Mouse (Mus musculus): Measurements from ENCODE around the gene Sf3a3.

The Sf3a3 gene

DNA sequence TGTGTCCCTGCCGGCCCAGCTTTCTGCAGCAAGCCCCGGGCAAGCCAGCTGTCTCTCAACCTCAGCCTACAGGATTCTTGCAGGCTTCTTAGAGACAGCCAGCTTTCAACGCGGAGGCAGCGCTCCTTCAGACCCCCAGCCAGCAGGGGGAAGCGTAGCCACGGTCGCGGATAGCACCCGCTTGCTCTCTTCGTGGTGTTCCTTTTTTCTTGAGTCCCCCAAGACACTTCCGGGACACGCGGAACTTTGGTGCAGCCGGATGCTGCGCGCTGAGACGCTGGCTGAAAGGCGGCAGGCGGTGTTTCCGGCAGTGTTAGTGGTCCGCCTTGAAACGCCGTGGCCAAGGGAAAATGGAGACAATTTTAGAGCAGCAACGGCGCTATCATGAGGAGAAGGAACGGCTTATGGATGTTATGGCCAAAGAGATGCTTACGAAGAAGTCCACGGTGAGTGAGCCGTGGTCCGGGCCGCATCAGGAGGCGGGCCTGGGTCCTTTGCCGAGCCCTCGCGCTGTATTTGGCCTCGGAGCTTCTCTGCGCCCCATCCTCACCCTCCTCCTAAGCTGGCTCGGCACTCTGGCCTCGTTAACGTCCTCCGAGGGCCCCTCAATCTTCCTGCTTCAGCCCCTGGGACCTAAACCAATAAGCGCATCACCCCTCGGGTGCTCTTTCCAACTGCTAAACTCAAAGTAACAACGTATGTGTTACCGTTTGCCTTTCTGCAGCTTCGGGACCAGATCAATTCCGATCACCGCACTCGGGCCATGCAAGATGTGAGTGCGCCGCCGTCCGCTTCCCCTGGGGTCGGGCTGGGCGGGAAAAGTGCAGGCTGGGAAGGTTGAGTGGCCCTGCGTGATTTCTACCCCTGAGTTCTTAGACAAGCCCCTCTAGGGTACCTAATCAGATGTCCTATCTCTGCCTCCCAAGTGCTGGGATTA, at the start of gene Sf3a3:
Gene Sf3a3 (plus strand): TSS at position 232 of the 937 bp plus-strand sequence.
- in situ Hi-C loops (cut with MboI, MseI): loop anchor here (5.0 kb wide), 1 partner anchor 347 kb away; no protein-coding TSS in a partner anchor

DNA sequence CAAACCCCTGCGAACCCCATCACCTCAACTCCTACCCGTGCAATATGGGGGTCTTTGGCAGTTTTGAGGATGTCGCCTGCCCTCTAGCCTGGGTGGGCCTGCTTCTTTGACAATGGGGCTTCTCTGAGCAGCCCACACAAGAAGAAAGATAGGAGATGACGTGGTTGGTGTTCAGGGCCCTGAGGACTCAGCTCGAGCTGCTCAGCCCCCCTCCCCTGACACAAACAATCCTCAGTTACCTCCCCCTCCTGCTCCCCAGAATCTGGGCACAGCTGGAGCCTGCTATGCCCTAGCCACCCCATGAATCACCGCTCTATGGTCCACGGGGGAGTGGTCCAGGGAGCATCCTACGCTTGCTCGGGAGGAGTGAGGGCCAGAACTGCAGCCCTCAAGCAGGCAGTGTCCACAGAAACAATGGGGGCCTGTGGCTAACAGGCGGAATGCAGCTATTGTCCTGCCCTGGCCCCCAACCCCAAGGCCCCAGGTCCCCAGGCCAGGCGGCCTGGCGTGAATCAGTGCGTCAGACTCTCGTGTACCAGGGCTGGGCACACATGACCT, 47.0 kb upstream of the Sf3a3 start:
- in situ Hi-C loops (cut with MboI, MseI): loop anchor here (25.0 kb wide), 1 partner anchor 430 kb away; no protein-coding TSS in a partner anchor

DNA sequence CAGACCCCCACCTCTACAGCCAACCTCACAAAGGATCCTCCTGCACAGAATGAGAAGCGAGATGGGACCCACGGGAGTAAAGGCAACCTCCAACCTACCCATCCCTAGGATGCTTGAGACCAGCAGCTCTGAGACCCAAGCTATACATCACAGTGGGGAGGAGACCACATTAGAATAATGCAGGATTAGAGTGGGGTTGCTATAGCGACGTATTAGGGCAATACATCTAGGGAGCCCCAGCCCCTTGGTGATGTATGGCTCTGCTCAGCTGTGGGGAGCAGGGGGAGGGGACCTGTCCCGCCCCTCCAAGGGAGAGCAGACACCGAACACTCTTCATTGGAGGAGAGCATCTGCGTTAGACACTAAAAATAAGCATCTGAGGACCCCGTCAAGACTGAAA, 46.5 kb upstream of the Sf3a3 start:
- in situ Hi-C loops (cut with MboI, MseI): loop anchor here (25.0 kb wide), 1 partner anchor 431 kb away; no protein-coding TSS in a partner anchor

DNA sequence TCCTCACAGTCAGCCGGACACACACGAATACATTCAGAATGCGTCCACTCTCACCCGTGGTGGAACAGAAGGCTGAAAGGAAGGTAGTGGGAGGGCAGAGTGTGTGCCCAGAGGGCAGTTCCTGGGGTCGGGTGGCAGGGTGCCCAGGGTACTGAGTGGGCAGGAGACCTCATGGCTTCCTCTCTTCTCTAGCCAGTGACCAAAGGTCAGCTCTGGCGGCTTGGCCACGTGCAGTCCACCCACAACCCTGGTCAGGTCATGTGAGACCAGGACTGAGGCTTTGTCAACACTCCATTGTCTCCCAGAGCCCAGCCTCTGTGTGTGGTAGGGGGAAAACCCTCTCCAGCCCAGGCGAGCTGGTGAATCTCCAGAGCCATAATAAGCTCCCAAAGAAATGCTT, 44.3 kb upstream of the Sf3a3 start:
- in situ Hi-C loops (cut with MboI, MseI): loop anchor here (10.0 to 25.0 kb wide), 2 partner anchors 433 to 525 kb away; no protein-coding TSS in a partner anchor

DNA sequence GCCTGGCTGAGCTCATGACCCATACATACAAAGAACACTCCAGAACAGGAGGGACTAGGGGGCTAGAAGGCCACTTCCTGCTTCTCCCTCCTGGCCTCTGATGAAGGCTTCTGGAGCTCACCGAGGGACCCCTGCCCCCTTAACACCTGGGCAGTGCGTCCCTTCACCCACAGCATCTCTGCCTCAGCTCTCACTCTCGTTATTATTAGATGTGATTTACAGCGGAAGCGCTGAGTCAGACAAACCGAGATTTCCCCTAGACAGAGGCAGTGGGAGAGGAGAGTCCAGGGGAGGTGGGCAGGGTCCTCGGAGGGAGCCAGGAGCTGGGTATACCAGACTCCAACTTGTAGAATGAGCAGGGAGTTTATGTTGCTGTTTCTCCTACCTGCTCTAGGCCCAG, 43.0 kb upstream of the Sf3a3 start:
- in situ Hi-C loops (cut with MboI, MseI): loop anchor here (10.0 to 25.0 kb wide), 2 partner anchors 434 to 527 kb away; no protein-coding TSS in a partner anchor

DNA sequence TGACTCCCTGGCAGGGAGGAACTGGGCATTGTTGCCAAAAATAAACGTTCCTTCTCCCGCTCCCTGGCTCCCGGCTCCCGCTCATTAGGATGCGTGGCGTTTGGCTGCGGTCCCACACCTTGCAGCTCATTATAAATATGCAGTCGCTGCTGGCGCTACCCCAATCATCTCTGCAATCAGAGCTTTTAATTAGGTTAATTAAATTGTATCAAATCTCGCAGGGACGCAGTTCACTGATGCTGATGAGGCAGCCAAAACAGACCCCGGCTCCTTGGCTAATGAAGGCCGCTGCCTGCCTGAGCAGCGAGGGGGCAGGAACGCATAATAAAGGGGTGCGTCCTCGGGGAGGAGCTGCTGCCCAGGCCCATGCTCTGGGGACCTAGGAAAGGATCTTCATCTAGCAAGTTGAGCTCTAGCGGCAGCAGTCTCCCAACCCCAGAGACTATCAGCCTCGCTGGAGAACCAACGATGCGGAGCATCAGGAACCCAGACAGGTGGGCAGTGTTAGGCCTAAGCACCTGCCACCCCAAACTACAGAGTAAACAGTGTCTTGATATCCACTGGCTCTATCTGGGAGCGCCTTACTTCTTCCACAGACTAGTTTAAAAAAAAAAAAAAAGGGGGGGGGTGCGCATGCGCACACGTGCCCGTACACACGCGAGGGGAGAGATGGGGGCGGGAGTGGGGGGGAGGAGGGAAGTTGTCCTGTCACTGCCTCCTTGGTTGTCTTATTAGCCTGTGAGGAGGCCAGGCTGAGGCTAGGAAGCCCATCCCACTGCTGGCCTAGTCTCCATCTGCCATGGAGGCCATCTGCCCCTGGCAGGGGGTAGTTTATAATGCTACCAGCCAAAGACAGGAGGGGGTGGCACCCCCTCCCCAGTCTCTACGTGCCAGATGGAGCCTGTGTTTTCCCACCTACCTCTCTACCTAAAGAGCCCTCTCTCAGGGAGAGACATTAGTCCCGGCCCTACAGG, 41.9 kb upstream of the Sf3a3 start:
- in situ Hi-C loops (cut with MboI, MseI): loop anchor here (10.0 to 25.0 kb wide), 2 partner anchors 435 to 528 kb away; no protein-coding TSS in a partner anchor

DNA sequence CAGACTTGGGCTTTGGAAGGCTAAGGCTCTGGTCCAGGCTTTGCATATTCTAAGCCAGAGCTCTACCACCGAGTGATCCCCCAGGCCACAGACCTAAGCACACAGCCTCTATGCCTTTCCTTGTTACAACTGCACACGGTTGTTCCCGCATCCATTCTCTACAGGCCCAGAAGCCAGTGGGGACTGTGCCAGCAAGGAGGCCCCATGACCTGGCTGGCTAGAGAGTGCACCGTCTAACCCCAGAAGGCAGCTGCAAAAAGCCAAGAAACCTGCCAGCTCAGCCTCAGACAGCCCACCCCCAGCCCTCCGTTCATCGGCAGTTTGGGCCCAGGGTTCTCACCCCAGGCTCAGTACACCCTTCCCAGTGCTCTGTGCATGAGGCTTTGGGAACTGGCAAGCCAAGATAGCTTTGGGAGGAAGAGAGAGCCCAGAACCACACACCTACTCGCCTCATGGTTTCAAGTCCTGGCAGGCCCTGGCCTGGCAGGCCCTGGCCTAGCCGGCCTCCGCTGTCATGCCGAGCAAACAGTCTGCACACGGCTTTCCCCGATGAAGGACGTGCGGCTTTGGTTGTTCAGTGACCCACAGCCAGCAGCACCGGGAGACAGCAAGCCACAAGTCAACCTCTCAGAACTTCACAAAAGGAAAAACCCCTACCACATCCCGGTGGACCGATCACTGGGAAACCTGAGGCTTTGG, 40.1 kb upstream of the Sf3a3 start:
- in situ Hi-C loops (cut with MboI, MseI): loop anchor here (10.0 to 25.0 kb wide), 2 partner anchors 437 to 530 kb away; no protein-coding TSS in a partner anchor

DNA sequence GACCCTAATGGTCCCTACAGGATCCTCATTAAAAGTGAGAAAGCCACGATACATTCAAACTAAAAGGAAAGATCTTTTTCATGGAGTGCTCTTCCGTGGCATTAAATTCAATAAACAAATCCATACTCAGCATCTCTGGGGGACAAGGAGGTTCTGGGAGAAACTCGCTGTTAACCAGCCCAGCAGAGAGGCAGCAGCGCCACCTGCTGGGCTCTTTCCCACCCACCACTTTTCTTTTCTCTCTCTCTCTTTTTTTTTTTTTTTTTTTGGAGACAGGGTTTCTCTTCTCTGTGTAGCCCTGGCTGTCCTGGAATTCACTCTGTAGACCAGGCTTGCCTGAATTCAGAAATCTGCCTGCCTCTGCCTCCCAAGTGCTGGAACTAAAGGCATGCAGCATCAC, 39.5 kb upstream of the Sf3a3 start:
- in situ Hi-C loops (cut with MboI, MseI): loop anchor here (10.0 kb wide), 1 partner anchor 530 kb away; no protein-coding TSS in a partner anchor

DNA sequence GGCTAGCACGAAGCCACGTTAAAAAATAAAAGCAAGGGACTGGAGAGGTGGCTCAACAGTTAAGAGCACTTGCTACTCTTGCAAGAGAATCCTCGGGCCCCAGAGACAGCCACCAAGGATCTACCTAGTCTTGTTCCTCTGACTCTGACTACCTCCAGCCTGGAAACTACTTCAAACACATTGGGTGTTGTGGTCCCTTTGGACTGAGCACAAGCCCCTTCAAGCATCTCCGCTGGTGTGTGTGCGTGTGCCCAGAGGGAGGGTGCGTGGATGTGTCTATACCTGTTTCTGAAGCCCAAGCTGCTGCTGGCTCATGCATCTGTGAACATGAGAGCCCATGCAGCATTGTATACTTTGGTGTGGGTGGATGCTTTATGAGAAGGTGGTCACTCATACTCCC, 38.6 kb upstream of the Sf3a3 start:
- in situ Hi-C loops (cut with MboI, MseI): loop anchor here (10.0 kb wide), 1 partner anchor 531 kb away; no protein-coding TSS in a partner anchor

DNA sequence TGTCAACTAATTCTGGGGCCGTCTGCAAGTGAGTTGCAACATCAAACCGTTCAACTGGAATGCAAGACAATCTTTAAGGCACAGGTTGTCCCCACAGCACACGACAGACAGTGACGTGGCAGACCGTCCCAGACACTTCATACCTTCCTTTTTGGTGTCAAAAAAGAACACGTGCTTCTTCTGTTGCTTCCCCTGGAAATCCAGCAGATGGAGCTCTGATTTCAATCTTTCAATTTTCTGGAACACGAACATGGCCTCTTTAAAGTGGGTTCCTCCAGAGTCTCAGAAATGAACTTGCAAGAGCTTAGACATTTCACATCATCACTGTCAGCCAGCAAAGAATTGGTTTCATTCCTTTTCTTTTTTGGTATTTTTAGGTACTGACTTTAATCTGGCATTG, 32.3 kb upstream of the Sf3a3 start:
- in situ Hi-C loops (cut with MboI, MseI): no loop called here

DNA sequence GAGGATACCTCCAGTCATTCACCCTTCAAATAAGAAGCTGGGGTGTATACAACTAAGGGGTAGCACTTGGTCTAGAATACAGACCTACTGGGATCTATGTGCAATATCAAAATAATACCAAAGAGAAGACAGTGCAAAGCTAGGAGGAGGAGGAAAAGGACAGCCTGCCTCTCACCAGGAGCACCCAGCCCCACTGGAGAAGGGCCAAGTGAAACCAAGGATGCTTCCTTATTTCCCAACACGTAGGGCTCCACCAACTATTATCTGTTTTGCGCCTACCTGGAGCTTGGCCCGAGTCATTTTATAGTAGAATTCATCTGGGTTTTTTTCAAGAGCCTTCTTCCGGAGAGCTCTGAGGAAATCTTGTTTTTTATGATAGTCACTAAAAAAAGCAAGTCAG, 31.1 kb upstream of the Sf3a3 start:
- in situ Hi-C loops (cut with MboI, MseI): no loop called here

DNA sequence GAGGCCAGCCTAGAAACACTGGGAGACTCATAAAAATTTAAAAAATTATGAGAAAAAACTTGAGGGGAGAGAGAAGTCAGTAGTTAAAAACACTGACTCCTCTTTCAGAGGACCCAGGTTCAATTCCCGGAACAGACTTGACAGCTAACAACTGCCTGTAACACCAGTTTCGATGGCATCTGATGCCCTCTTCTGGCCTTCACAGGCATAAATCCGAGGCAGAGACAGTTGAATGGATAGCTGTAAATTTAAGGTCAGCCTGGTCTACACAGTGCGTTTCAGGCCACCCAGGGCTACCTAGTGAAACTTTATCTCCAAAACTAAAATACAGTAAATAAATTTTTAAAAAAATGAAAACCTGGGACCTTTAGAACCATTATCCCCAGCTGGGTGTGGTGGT, 29.6 kb upstream of the Sf3a3 start:
- in situ Hi-C loops (cut with MboI, MseI): no loop called here

DNA sequence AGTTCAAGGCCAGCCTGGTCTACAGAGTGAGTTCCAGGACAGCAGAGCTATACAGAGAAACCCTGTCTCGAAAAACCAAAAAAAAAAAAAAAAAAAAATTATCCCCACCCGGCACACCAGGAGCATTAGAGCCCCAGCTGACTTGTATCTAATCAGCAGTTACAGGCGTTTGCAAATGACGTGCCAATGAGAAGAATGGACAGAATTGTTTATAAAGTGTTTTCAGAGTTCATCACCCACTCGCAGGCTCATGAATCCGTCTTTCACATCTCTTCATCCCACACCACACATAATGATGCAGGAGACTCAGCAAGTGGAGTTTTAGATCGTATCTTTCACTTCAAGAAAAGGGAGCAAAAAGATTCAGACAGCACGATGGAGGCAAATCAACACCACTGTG, 29.1 kb upstream of the Sf3a3 start:
- in situ Hi-C loops (cut with MboI, MseI): no loop called here

DNA sequence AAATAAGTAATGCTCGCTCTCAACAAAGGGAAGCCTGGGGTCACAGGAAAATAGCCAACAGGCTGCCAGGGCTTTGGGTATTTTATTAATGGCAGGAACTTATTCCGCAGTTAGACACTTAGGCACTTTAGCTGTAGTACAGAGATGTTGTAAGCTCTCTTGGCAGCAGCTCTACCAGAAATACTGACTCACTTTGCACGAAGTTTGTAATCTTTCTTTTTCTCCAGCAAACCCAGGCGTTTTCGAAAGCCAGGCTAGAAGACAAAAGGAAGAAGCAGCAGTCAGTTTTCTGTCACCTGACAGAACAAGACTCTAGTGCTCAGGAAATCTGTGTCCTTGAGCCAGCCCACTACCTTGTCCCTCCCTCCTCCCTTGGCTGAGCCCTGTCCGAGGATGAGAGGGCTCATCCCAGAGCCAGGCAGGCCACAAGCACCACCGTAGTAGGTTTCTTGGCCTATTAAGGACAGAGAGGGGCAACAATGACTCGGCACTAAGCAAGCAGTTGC, 28.6 kb upstream of the Sf3a3 start:
- in situ Hi-C loops (cut with MboI, MseI): no loop called here

DNA sequence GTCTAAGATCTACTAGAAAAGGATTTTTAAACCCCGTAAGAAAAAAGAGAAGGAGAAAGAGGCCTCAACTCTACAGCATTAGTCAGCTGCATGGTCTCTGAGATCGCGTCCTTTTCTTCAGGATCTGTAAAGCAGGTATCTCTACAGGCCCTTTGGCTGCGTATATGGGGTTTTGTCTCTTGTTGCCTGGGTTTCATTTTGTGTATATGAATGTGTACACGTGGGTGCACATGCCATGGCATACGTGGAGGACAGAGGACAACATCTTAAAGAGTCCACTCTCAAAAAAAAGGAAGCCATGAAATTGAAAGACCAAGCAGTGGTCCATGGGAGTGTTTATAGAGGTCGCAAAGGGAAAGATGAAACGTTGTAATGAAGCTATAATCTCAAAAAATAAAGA, 23.1 kb upstream of the Sf3a3 start:
- in situ Hi-C loops (cut with MboI, MseI): no loop called here

DNA sequence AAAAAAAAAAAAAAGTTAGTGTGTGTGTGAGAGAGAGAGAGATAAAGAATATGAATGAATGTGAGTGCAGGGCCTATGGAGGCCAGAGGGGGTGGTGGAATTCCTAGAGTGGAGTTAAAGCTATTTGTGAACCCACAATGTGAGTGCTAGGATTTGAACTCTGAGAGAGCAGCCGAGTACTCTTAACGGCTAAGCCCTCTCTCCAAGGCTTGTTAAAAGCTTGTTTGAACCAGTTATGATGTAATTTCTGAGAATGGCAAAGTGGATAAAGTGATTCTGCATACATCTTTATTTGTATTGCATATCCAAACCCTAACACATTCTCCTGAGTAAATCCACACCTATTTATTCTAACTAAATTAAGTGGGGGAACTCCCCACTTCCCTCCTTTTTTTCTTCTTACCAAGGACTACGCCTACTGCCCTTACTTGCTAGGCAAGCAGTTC, 22.1 kb upstream of the Sf3a3 start:
- in situ Hi-C loops (cut with MboI, MseI): no loop called here

DNA sequence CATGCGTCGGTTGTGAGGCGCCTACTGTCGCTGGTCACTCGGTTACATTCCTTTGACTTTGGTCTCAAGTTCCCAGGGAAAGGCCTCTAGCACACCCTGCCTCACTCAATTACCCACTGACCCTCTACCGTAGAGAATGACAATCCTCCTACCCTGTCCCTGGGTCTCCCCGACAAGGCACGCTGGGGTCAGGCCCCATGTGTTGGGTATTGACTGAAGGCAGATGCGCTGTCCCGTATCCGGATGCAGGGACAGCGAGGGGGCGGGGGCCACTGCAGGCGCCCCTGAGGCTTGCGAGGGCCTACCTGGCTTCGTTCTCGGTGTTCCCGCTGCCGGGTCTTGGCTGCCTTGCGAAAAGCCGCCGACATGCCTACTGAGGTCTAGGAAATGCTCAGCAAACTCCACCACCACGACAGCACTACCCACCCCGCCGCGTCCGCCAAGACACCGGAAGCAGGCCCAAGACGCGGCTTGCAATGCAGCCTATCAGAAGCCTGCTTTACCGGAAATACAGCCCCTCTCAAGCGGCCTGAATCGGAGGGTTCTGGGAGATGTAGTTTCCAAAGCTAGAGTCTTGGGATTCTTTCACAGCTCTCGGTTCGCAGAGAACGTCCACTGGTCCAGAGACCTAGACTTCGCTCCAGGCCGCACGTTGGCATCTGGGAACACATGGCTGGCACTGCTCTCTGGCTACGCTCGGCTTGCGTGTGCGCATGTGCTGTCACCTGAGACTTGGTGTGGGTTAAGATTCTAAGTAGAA, 21.3 kb upstream of the Sf3a3 start, which contains the start of gene Utp11:
Gene Utp11 (minus strand): TSS at position 466 of the 760 bp plus-strand sequence.
- in situ Hi-C loops (cut with MboI, MseI): no loop called here

DNA sequence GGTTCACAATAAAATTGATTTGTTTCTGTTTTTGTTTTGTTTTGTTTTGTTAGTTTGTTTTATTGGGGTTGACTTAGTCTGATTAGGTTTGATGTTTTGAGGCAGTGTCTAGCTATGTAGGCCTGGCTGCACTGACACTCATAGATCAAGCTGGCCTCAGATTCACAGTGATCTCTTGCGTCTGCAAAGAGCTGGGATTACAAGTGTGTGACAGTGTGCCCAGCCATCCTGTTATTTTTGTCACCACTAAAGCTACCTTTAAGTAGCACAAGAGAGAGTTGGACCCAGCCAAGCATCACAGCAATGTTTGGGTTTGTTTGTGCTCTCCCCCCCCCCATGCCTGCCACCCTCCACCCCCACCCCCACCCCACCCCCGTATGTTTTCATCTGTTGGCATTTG, 20.0 kb upstream of the Sf3a3 start:
- in situ Hi-C loops (cut with MboI, MseI): no loop called here

DNA sequence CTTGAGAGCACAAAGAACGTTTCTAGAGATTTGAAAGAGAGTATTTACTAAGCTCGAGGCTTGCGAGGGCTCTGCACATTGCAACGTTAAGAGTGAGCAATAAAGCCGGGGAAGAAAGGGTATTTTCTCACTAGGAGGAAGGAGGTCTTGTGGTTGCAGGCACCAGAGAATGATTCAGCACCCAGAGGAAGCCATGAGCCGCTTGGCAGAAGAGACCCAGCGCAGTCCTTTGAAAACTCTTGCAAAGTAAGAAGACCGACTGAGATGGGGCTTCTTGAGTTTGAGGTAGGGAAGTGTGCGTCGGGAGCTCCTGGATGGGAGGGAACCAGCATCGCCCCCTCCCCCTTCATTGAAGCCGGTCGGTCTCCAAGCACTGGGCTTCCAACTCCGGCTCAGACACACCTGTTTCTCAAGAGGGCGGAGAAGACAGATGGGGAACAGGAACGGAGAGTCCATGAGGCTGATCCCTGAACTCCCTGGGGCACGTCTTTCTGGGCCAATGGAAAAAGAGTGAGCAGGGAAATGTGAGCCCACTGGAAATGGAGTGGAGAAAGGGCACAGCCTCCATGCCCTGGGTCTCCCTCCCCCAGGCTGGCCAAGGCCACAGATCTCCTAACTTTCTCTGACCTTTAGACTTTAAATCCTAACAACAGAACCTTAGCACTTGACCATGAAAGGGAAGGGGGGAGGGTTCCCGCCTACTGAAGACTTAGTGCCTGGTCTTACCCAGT, 18.6 kb upstream of the Sf3a3 start:
- in situ Hi-C loops (cut with MboI, MseI): loop anchor here (5.0 kb wide), 1 partner anchor 1351 kb away; the partner anchor contains the start of gene Mrps15
